Mouse (Mus musculus) olfactory bulb, adult 2 months (tissue): Measurements from ENCODE around the gene Gm42957. TPM values are rescaled to one million over a fixed set of nuclear protein-coding genes. Genes with fewer than 3 reads are reported as not detected.

Experiments
- H3K27ac ChIP-seq: fragments of 200-500 bp; 2 replicates; pipeline ENCODE4 v1.5.1; 2012; ENCODE audit warnings: low read depth, low read length; ENCODE audit not compliant: insufficient read depth
- H3K4me1 ChIP-seq: fragments of 200-500 bp; 2 replicates; pipeline ENCODE4 v1.6.1; 2012; ENCODE audit warnings: low read length; ENCODE audit not compliant: control insufficient read depth, insufficient read depth
- H3K4me3 ChIP-seq: fragments of 200-500 bp; 2 replicates; pipeline ENCODE4 v1.5.1; 2012; ENCODE audit warnings: mild to moderate bottlenecking, low read depth, low read length, moderate library complexity; ENCODE audit not compliant: insufficient read depth
- CTCF ChIP-seq: fragments of 200-500 bp; IDR thresholded peaks from 2 replicates; pipeline ENCODE4 v1.5.1; 2012; ENCODE audit warnings: low read depth, mild to moderate bottlenecking, low read length, moderate library complexity; ENCODE audit not compliant: insufficient read depth
- POLR2A ChIP-seq: fragments of 200-500 bp; IDR thresholded peaks from 2 replicates; pipeline ENCODE4 v1.6.1; 2012; ENCODE audit warnings: mild to moderate bottlenecking, low read depth, low read length, moderate library complexity; ENCODE audit not compliant: insufficient read depth
- WGBS: fragments of 180-500 bp; shearing (Covaris S2); methylation state at CpG from one replicate; pipeline ENCODE4 v1.1.7; 2018; 5-methylcytosine and 5-hydroxymethylcytosine counted together
- polyA plus RNA-seq: library from polyadenylated mRNA; stranded (reverse); fragments of >200 nt; gene quantifications from 2 replicates; pipeline ENCODE4 v1.2.4, GENCODE M21; 2012; ENCODE audit warnings: low replicate concordance; ENCODE audit not compliant: missing spikeins, insufficient read depth, insufficient read length

Gm42957 gene
- polyA plus RNA-seq, 1 experiment: not detected

DNA sequence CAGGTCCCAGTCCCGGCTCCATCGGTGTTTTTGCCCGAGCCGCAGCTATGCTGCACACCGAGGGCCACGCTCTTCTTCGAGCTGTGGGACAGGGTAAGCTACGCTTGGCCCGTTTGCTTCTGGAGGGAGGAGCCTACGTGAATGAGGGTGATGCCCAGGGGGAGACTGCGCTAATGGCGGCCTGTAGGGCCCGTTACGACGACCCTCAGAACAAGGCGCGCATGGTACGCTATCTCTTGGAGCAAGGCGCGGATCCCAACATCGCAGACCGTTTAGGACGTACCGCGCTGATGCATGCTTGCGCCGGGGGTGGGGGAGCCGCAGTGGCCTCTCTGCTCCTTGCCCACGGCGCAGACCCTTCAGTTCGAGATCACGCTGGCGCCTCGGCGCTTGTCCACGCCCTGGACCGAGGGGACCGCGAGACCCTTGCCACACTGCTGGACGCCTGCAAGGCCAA is 37.8 kb upstream of the Gm42957 start:
- H3K4me3 ChIP-seq: peak overlapping the region; percentile 56
- H3K27ac ChIP-seq: peak overlapping the region; percentile 91
- TF ChIP-seq CTCF: no peak
- peak; percentile 17; the same call in 1 of the 2 replicates for TF ChIP-seq POLR2A
- WGBS: under 1% methylated on average over 40 of the region's 40 CpGs
- H3K4me1 ChIP-seq: peaks cover 24% of the 10 kb centered on the region

DNA sequence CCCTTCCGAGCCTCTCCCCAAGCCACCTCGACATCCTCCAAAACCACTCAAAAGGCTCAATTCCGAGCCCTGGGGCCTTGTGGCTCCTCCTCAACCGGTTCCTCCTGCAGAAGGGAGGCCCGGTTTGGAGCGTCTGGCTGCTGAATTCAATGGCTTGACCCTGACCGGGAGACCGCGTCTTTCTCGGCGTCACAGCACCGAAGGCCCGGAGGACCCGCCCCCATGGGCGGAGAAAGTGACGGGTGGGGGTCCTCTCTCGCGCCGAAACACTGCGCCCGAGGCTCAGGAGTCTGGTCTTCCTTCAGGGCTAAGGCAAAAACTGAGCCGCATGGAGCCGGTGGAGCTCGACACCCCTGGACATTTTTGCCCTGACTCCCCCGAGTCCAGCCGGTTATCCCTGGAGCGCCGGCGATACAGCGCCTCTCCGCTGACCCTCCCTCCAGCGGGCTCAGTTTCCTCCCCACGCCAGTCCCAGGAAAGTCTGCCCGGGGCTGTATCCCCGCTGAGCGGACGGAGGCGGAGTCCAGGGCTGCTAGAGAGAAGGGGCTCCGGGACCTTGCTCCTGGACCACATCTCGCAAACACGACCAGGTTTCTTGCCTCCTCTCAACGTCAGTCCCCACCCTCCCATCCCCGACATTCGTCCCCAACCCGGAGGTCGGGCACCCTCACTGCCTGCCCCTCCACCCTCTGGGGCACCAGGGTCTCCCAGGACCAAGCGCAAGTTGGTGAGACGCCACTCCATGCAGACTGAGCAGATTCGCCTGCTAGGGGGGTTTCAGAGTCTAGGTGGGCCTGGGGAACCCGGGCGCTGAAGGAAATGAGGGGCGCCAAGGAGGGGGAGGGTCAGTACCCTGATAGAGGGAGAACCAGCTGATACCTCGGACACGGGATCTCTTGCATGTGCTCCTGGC is 36.9 kb upstream of the Gm42957 start:
- 3% methylated on average over 54 of the region's 54 CpGs for WGBS
- H3K4me3 ChIP-seq: peak overlapping the region; percentile 56
- TF ChIP-seq CTCF (no peak), POLR2A (peak; percentile 35; the same call in 1 of the 2 replicates)
- peak overlapping the region; percentile 91 for H3K27ac ChIP-seq
- H3K4me1 ChIP-seq: peaks cover 24% of the 10 kb centered on the region

DNA sequence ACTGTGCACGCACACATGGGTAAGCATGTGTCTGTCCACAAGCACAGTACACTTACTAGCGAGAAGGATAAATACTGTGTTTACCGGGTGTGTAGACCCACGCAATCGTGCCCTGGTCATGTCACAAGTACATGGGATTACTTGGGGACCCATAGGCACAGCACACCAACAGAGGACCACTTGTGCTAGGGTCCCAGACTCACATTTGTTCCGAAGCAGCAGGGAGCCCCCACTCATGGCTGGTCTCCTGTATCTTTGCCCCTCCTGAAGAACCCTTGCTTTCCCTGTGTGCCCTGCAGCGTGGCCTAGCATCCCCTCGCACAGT is 36.2 kb upstream of the Gm42957 start:
- peaks cover 24% of the 10 kb centered on the region for H3K4me1 ChIP-seq
- WGBS: 42% methylated on average over 8 of the region's 8 CpGs
- H3K27ac ChIP-seq: peak overlapping the region; percentile 14; the same call in 1 of the 2 replicates
- TF ChIP-seq CTCF (no peak), POLR2A (no peak)
- H3K4me3 ChIP-seq: peak overlapping the region; percentile 56

- WGBS: 64% methylated on average over 3 of the region's 3 CpGs
- Histone ChIP-seq H3K27ac (peak overlapping the region; percentile 14; the same call in 1 of the 2 replicates), H3K4me3 (0 out of 2 replicates have a peak overlapping the region, but pooled peaks have one; percentile 56), H3K4me1 (peaks cover 24% of the 10 kb centered on the region)
- no peak for TF ChIP-seq CTCF
- TF ChIP-seq POLR2A: no peak
Observed at GRCm38 (mm10) chr3:96599411-96599810, 35.9 kb upstream of the Gm42957 start.

GRCm38 (mm10) chr3:96600639-96601250 is 34.5 kb upstream of the Gm42957 start, which contains the start of gene Lix1l:
Gene Lix1l, plus strand, starts transcription at chr3:96601149.
- WGBS: under 1% methylated on average over 27 of the region's 27 CpGs
- Histone ChIP-seq H3K4me1 (peaks cover 21% of the 10 kb centered on the region), H3K4me3 (peak within 1 kb of the TSS; percentile 58), H3K27ac (peak within 1 kb of the TSS; percentile 63)
- TF ChIP-seq POLR2A: peak; percentile 46; the same call in 1 of the 2 replicates
- TF ChIP-seq CTCF: no peak

DNA sequence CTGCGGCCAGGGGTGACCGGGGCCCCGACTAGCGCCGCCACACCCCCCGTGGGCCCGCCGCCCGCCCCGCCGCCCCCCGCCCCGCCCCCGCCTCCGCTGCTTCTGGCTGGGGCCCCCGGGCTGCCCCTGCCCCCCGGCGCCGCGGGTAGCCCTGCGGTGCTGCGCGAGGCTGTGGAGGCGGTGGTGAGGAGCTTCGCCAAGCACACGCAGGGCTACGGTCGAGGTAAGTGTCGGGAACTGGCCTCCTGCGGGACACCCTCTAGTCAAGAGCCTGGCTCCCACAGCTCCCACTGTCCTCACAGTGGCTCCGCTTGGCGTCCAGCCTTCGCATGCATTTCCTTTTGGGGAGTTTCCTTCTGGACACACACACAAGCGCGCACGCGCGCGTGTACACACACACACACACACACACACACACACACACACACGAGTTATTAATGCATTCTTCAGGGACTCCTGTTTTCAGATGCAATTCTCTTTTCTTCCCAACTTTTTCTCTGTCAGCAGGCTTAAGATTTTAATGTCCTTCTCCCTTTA is 34.0 kb upstream of the Gm42957 start:
- no peak; the same call in 1 of the 2 replicates for TF ChIP-seq POLR2A
- TF ChIP-seq CTCF: no peak
- Histone ChIP-seq H3K4me1 (peaks cover 17% of the 10 kb centered on the region), H3K27ac (peak overlapping the region; percentile 61), H3K4me3 (peak overlapping the region; percentile 58)
- WGBS: 2% methylated on average over 39 of the region's 40 CpGs

- no peak for TF ChIP-seq CTCF
- no peak for TF ChIP-seq POLR2A
- 6% methylated on average over 10 of the region's 10 CpGs for WGBS
- peak overlapping the region; percentile 23 for H3K4me3 ChIP-seq
- H3K27ac ChIP-seq: peak overlapping the region; percentile 63
- peaks cover 17% of the 10 kb centered on the region for H3K4me1 ChIP-seq
Observed at GRCm38 (mm10) chr3:96601941-96602703, 33.2 kb upstream of the Gm42957 start.

DNA sequence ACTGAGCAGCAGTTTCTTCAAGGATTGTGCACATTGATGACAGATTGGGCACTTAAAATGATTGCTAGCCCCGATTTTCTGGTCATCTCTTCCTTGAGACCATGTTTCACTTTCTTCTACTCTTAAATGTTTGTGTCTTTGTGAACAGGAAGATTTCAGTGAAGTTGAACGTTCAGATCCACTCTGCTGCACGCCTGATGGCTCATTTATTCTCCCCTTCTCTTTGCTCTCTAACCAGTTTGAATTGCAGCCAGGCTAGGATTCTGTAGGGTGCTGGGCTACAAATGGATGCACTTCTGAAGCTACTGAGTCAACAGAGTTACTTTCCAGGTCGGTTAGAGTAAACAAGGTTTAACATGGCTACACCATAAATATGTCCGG is 32.6 kb upstream of the Gm42957 start:
- TF ChIP-seq POLR2A (no peak), CTCF (no peak)
- H3K4me3 ChIP-seq: peak overlapping the region; percentile 20; the same call in 1 of the 2 replicates
- peaks cover 17% of the 10 kb centered on the region for H3K4me1 ChIP-seq
- peak overlapping the region; percentile 63 for H3K27ac ChIP-seq
- WGBS: 20% methylated on average over 5 of the region's 5 CpGs
